Mouse (Mus musculus): Measurements from ENCODE around the gene Tdrkh. TPM values are rescaled to one million over a fixed set of nuclear protein-coding genes. Genes with fewer than 3 reads are reported as not detected.

Tdrkh gene
- polyA plus RNA-seq, 1 experiment from 2014 or later: 10.3 TPM

DNA sequence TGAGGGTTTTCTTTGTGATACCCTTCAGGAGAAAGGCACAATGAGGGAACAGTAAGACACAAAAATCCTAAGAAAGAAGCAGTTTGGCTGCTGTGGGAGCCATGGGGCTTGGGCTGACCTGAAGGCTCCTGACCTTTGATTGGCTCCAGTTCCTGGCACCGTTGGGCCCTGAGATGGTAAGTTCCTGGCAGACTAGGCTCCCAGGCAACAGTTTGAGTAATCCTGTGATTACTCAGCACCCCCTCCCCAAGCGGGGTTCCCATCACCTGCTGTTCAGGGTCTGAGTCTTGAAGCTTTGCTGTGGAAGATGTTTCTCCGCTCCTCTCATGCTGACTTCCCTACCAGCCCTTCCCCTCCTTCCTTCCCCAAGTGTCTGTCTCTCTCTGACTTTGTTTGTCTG, 29.6 kb upstream of the Tdrkh start:
- no peak overlapping the region for H3K4me3 ChIP-seq (ENCODE audit: low read length)
- ATAC-seq: no peak
- no peaks in the 10 kb centered on the region for H3K9me3 ChIP-seq (ENCODE audit: control insufficient read depth, low read length)
- H3K27me3 ChIP-seq (replicated peaks; ENCODE audit: control insufficient read depth, insufficient read depth, low read length): no peaks in the 10 kb centered on the region
- no peaks in the 10 kb centered on the region for H3K4me1 ChIP-seq (ENCODE audit: control insufficient read depth, insufficient read depth, low read length)
- H3K27ac ChIP-seq (ENCODE audit: low read length): no peak overlapping the region
- H3K9ac ChIP-seq (ENCODE audit: low read depth, low read length): no peak overlapping the region
- H3K4me2 ChIP-seq (ENCODE audit: low read depth, low read length): no peak overlapping the region
- no peaks in the 10 kb centered on the region for H3K36me3 ChIP-seq (ENCODE audit: control insufficient read depth, insufficient read depth, low read length)
- 72% methylated on average over 3 of the region's 3 CpGs for WGBS

DNA sequence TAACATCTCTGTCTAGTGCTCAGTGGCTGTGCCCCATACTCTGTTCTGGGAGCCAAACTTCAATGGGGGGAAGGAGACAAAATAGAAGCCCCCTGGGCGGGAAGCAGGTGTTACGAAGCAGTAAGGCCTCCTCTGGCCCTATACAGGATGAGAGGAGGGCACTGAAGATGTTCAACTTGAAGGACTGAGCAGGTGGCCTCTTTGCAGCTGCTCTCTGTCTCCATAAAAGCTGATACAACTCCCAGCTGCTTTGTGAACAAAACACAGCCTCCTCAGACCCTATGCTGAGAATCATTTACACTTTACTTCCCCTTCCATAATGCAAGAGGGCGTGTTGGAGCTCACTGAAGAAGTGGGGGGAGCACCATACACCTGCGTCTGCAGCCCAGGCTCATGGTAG, 26.4 kb upstream of the Tdrkh start:
- ATAC-seq: no peak
- H3K9me3 ChIP-seq (ENCODE audit: control insufficient read depth, low read length): no peaks in the 10 kb centered on the region

DNA sequence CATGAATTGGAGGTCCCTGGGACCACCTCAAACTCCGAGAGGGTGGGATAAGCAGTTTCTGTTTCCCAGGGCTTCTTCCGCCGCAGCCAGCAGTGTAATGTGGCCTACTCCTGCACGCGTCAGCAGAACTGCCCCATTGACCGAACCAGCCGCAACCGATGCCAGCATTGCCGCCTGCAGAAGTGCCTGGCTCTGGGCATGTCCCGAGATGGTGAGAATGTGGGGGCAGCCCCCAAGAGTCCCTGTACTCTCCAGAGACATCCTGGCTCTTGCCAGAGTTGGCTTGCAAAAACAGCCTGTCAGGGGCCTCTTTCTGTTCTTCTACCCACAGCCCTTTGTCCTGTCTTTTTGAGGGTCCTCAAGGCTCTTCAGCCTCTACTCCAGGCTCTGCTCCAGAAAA, 25.7 kb upstream of the Tdrkh start:
- no peak overlapping the region for H3K9ac ChIP-seq (ENCODE audit: low read depth, low read length)
- H3K9me3 ChIP-seq (ENCODE audit: control insufficient read depth, low read length): no peaks in the 10 kb centered on the region
- ATAC-seq: no peak
- no peak overlapping the region for H3K27ac ChIP-seq (ENCODE audit: low read length)
- H3K4me1 ChIP-seq (ENCODE audit: control insufficient read depth, insufficient read depth, low read length): no peaks in the 10 kb centered on the region
- H3K27me3 ChIP-seq (replicated peaks; ENCODE audit: control insufficient read depth, insufficient read depth, low read length): no peaks in the 10 kb centered on the region
- H3K36me3 ChIP-seq (ENCODE audit: control insufficient read depth, insufficient read depth, low read length): no peaks in the 10 kb centered on the region
- H3K4me3 ChIP-seq (ENCODE audit: low read length): no peak overlapping the region
- H3K4me2 ChIP-seq (ENCODE audit: low read depth, low read length): no peak overlapping the region
- whole genome bisulfite sequencing: 91% methylated on average over 10 of the region's 10 CpGs

More for the DNA sequence above, 26.4 kb upstream of the Tdrkh start:
- Histone ChIP-seq H3K4me3 (ENCODE audit: low read length) (no peak overlapping the region), H3K4me2 (ENCODE audit: low read depth, low read length) (no peak overlapping the region), H3K36me3 (ENCODE audit: control insufficient read depth, insufficient read depth, low read length) (no peaks in the 10 kb centered on the region), H3K4me1 (ENCODE audit: control insufficient read depth, insufficient read depth, low read length) (no peaks in the 10 kb centered on the region), H3K27ac (ENCODE audit: low read length) (no peak overlapping the region), H3K9ac (ENCODE audit: low read depth, low read length) (no peak overlapping the region), H3K27me3 (replicated peaks; ENCODE audit: control insufficient read depth, insufficient read depth, low read length) (no peaks in the 10 kb centered on the region)
- 67% methylated on average over 4 of the region's 4 CpGs for WGBS

DNA sequence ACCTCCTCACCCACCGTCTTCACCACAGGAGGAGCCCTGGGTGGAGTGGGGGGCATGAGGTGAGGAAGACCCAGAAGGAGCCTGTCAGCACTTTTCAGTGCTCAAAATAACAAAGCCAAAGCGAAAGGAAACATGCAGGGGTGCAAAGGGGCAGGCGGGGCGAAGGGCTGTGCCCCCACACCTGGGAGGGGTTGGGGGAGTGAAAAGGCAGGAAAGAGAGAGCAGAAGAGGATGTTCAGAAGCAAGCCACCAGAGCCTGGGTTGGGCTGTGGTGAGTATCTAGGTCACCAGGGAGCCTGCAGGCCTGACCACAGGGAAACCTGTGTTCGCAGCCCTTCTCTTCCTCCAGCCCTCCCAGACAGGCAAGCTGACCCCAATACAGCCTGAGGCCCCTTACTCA, 25.0 kb upstream of the Tdrkh start:
- Histone ChIP-seq H3K27ac (ENCODE audit: low read length) (no peak overlapping the region), H3K4me1 (ENCODE audit: control insufficient read depth, insufficient read depth, low read length) (no peaks in the 10 kb centered on the region), H3K9me3 (ENCODE audit: control insufficient read depth, low read length) (no peaks in the 10 kb centered on the region), H3K4me2 (ENCODE audit: low read depth, low read length) (no peak overlapping the region), H3K4me3 (ENCODE audit: low read length) (no peak overlapping the region), H3K27me3 (replicated peaks; ENCODE audit: control insufficient read depth, insufficient read depth, low read length) (no peaks in the 10 kb centered on the region), H3K9ac (ENCODE audit: low read depth, low read length) (no peak overlapping the region), H3K36me3 (ENCODE audit: control insufficient read depth, insufficient read depth, low read length) (no peaks in the 10 kb centered on the region)
- no peak for ATAC-seq
- WGBS: 65% methylated on average over 5 of the region's 5 CpGs

DNA sequence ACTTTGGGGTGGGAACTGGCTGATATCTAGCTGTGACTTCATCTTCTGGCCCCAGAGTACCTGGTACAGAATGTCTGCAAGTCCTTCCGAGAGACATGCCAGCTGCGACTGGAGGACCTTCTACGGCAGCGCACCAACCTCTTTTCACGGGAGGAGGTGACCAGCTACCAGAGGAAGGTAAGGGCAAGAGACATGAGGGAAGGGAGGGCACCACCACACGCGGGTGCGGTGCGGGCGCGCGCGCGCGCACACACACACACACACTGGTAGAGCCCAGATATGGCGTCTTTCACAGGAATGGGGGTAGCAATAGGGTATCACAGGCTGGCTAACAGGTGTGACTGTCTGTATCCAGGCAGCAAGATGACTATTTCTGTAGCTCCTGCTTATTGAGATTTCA, 23.7 kb upstream of the Tdrkh start:
- no peak overlapping the region for H3K4me2 ChIP-seq (ENCODE audit: low read depth, low read length)
- H3K4me3 ChIP-seq (ENCODE audit: low read length): no peak overlapping the region
- H3K9ac ChIP-seq (ENCODE audit: low read depth, low read length): no peak overlapping the region
- H3K27ac ChIP-seq (ENCODE audit: low read length): no peak overlapping the region
- ATAC-seq: no peak
- H3K9me3 ChIP-seq (ENCODE audit: control insufficient read depth, low read length): no peaks in the 10 kb centered on the region
- no peaks in the 10 kb centered on the region for H3K27me3 ChIP-seq (replicated peaks; ENCODE audit: control insufficient read depth, insufficient read depth, low read length)
- no peaks in the 10 kb centered on the region for H3K36me3 ChIP-seq (ENCODE audit: control insufficient read depth, insufficient read depth, low read length)
- 92% methylated on average over 16 of the region's 16 CpGs for WGBS
- H3K4me1 ChIP-seq (ENCODE audit: control insufficient read depth, insufficient read depth, low read length): no peaks in the 10 kb centered on the region

DNA sequence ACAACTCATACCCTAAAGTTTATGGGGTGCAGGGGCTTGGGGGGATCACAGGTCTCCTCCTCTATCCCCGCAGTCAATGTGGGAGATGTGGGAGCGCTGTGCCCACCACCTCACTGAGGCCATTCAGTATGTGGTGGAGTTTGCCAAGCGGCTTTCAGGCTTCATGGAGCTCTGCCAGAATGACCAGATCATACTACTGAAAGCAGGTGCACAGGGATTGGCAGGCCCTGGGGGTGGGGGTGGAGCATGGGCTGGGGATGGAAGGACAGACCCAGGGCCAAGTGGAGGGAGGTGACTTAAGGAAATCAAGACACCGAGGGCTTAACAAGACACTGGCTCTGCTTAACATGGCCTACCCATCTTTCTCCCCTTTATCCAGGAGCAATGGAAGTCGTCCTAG, 22.1 kb upstream of the Tdrkh start:
- 80% methylated on average over 5 of the region's 5 CpGs for WGBS
- no peaks in the 10 kb centered on the region for H3K9me3 ChIP-seq (ENCODE audit: control insufficient read depth, low read length)
- no peaks in the 10 kb centered on the region for H3K36me3 ChIP-seq (ENCODE audit: control insufficient read depth, insufficient read depth, low read length)
- no peaks in the 10 kb centered on the region for H3K27me3 ChIP-seq (replicated peaks; ENCODE audit: control insufficient read depth, insufficient read depth, low read length)
- no peak overlapping the region for H3K9ac ChIP-seq (ENCODE audit: low read depth, low read length)
- no peak overlapping the region for H3K4me2 ChIP-seq (ENCODE audit: low read depth, low read length)
- no peak overlapping the region for H3K27ac ChIP-seq (ENCODE audit: low read length)
- ATAC-seq: no peak
- H3K4me1 ChIP-seq (ENCODE audit: control insufficient read depth, insufficient read depth, low read length): no peaks in the 10 kb centered on the region
- H3K4me3 ChIP-seq (ENCODE audit: low read length): no peak overlapping the region

DNA sequence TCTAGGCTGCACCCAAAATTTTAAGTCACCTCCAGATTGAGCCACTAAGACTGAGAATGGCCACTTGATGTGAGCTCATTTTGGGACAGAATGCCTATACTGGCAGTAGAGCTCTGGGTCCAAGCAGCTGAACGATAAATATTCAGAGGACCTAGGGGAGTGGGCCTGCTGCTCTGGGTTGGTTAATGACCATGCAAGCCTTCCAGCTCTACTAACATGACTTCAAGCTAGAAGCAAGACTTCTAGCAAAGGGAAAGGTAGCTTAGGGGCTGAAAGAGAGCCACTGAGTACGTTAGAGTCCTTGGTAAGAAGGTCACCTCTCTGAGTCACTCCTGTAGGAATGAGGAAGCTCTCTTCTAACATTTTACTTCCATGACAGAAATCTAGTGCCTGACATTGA, 20.9 kb upstream of the Tdrkh start:
- H3K4me1 ChIP-seq (ENCODE audit: control insufficient read depth, insufficient read depth, low read length): no peaks in the 10 kb centered on the region
- no peaks in the 10 kb centered on the region for H3K36me3 ChIP-seq (ENCODE audit: control insufficient read depth, insufficient read depth, low read length)
- 76% methylated on average over 2 of the region's 2 CpGs for WGBS
- H3K9ac ChIP-seq (ENCODE audit: low read depth, low read length): no peak overlapping the region
- ATAC-seq: no peak
- no peaks in the 10 kb centered on the region for H3K9me3 ChIP-seq (ENCODE audit: control insufficient read depth, low read length)
- no peak overlapping the region for H3K27ac ChIP-seq (ENCODE audit: low read length)
- no peak overlapping the region for H3K4me3 ChIP-seq (ENCODE audit: low read length)
- no peaks in the 10 kb centered on the region for H3K27me3 ChIP-seq (replicated peaks; ENCODE audit: control insufficient read depth, insufficient read depth, low read length)
- no peak overlapping the region for H3K4me2 ChIP-seq (ENCODE audit: low read depth, low read length)

DNA sequence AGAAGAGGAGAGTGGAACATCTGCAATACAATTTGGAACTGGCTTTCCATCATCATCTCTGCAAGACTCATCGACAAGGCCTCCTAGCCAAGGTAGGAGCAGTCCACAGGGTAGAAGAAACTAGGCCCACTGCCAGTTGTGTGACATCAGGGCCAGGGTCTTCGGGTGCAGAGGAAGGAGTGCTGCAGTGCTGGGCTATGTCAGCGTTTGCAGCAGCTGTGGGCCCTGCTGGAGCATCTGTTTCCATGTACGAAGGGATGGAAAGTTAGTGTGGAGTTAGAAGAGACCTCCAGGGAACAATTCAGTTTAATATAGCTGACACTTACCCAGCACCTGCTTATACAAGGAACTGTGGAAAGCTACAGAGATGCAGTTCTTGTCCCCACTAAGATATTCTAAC, 20.0 kb upstream of the Tdrkh start:
- H3K9me3 ChIP-seq (ENCODE audit: control insufficient read depth, low read length): no peaks in the 10 kb centered on the region
- no peak for ATAC-seq
- H3K27me3 ChIP-seq (replicated peaks; ENCODE audit: control insufficient read depth, insufficient read depth, low read length): no peaks in the 10 kb centered on the region
- no peak overlapping the region for H3K4me2 ChIP-seq (ENCODE audit: low read depth, low read length)
- H3K36me3 ChIP-seq (ENCODE audit: control insufficient read depth, insufficient read depth, low read length): no peaks in the 10 kb centered on the region
- no peak overlapping the region for H3K27ac ChIP-seq (ENCODE audit: low read length)
- 76% methylated on average over 4 of the region's 4 CpGs for WGBS
- no peaks in the 10 kb centered on the region for H3K4me1 ChIP-seq (ENCODE audit: control insufficient read depth, insufficient read depth, low read length)
- no peak overlapping the region for H3K4me3 ChIP-seq (ENCODE audit: low read length)
- no peak overlapping the region for H3K9ac ChIP-seq (ENCODE audit: low read depth, low read length)

DNA sequence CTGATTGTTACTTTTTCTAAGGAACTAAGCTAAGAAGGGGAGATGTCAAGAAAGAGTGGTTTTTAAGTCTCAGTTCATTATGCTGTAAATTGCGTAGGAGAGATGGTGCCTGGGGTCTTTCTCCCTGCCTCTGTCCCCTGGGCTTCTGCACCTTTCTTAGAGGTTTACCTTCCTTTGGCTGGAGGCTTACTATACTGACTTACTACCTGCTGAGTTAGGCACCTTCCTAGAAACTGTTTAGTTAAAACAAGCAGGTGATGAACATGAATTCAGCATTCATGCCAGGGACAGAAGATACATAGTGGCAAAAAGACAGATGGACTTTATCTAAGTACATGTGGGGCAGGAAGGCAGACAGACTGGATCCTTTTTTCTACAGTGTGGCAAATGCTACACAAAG, 16.7 kb upstream of the Tdrkh start:
- ATAC-seq: no peak
- Histone ChIP-seq H3K4me3 (ENCODE audit: low read length) (no peak overlapping the region), H3K9ac (ENCODE audit: low read depth, low read length) (no peak overlapping the region), H3K4me1 (ENCODE audit: control insufficient read depth, insufficient read depth, low read length) (peaks cover 9% of the 10 kb centered on the region; the same call in 1 of the 2 replicates), H3K4me2 (ENCODE audit: low read depth, low read length) (no peak overlapping the region), H3K27ac (ENCODE audit: low read length) (no peak overlapping the region), H3K36me3 (ENCODE audit: control insufficient read depth, insufficient read depth, low read length) (no peaks in the 10 kb centered on the region), H3K9me3 (ENCODE audit: control insufficient read depth, low read length) (no peaks in the 10 kb centered on the region), H3K27me3 (replicated peaks; ENCODE audit: control insufficient read depth, insufficient read depth, low read length) (peaks cover 13% of the 10 kb centered on the region; the same call in 1 of the 2 replicates)
- 84% methylated on average over 1 of the region's 1 CpGs for WGBS

DNA sequence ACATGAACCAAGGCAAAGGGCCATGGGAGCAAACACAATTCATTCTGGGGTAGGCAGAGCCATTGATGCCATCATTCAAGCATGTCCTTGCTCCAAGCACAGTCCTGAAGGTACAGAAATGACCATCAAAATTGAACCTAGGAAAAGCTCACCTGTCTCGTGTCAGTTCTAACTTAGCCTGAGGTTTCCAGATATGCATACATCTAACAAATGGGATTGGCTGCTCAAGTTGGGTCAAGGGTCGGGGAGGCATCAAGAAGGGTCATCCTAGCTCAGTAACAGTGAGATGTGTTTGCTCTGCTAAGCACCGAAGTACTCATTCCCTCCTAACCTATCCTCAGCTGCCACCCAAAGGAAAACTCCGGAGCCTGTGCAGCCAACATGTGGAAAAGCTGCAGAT, 16.2 kb upstream of the Tdrkh start:
- WGBS: 81% methylated on average over 4 of the region's 4 CpGs
- no peaks in the 10 kb centered on the region for H3K9me3 ChIP-seq (ENCODE audit: control insufficient read depth, low read length)

More for the DNA sequence above, 16.2 kb upstream of the Tdrkh start:
- H3K36me3 ChIP-seq (ENCODE audit: control insufficient read depth, insufficient read depth, low read length): no peaks in the 10 kb centered on the region
- no peak overlapping the region for H3K4me2 ChIP-seq (ENCODE audit: low read depth, low read length)
- no peak overlapping the region for H3K9ac ChIP-seq (ENCODE audit: low read depth, low read length)
- no peak overlapping the region for H3K4me3 ChIP-seq (ENCODE audit: low read length)
- H3K4me1 ChIP-seq (ENCODE audit: control insufficient read depth, insufficient read depth, low read length): peaks cover 9% of the 10 kb centered on the region; the same call in 1 of the 2 replicates
- ATAC-seq: no peak
- peaks cover 15% of the 10 kb centered on the region; the same call in 1 of the 2 replicates for H3K27me3 ChIP-seq (replicated peaks; ENCODE audit: control insufficient read depth, insufficient read depth, low read length)
- no peak overlapping the region for H3K27ac ChIP-seq (ENCODE audit: low read length)

Measured in intestine, embryonic 16.5 days (tissue).